Mouse (Mus musculus) megakaryocyte, embryonic 14.5 days (primary cell): ENCODE results near the gene Nsun7.

Experiments
- FLI1 ChIP-seq: IDR thresholded peaks from 2 replicates; pipeline ENCODE4 v1.6.1; 2012; ENCODE audit warnings: low read length, inconsistent platforms, mixed read lengths
- GATA1 ChIP-seq: IDR thresholded peaks from 3 replicates; pipeline ENCODE4 v1.6.1; 2012; ENCODE audit warnings: mixed read lengths, low read length, inconsistent platforms, borderline replicate concordance

GRCm38 (mm10) chr5:66269616-66270015 lies 9.9 kb downstream of the Nsun7 start:
- TF ChIP-seq FLI1 (no peak), GATA1 (no peak)
